Mouse (Mus musculus): ENCODE data around the gene Pgm2. TPM values are rescaled to one million over a fixed set of nuclear protein-coding genes. Genes with fewer than 3 reads are reported as not detected.

The Pgm2 gene
- total and polyA plus RNA-seq, 2 experiments from 2014 or later = 12.9 to 17.1 TPM

DNA sequence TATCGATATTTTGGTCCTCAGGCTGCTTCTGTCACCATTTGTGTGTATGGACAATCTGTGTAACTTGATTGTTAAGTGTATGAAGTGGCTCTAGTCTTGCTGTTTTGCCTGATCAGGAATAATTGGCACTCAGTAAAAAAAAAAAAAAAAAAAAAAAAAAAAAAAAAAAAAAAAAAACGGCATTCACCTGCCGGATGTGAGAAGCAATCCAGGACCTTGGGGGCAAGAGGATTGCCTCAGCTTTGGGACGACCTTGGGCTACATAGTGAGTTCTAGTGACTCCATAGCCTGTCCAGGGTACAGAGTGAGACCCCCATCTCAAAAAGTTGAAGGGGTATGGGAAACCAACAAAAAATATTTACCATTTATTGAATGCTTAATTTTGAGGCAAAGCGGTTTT lies 43.5 kb upstream of the Pgm2 start:
- Histone ChIP-seq H3K4me2 (ENCODE audit: low read depth) (no peak overlapping the region), H3K4me3 (ENCODE audit: low read depth, low read length) (no peak overlapping the region), H3K9ac (no peak overlapping the region), H3K4me1 (ENCODE audit: insufficient read depth) (peaks cover 4% of the 10 kb centered on the region; the same call in 1 of the 2 replicates), H3K27me3 (ENCODE audit: insufficient read depth, low read length) (no peaks in the 10 kb centered on the region), H3K9me3 (ENCODE audit: low read length) (no peaks in the 10 kb centered on the region), H3K36me3 (ENCODE audit: insufficient read depth) (no peaks in the 10 kb centered on the region), H3K27ac (ENCODE audit: low read depth, low read length) (no peak overlapping the region)
- 87% methylated on average over 5 of the region's 5 CpGs for WGBS
- TF ChIP-seq CTCF (IDR thresholded peaks at IDR 0.05; ENCODE audit: low read depth) = no peak
- no peak for DNase-seq
- ATAC-seq = no peak

DNA sequence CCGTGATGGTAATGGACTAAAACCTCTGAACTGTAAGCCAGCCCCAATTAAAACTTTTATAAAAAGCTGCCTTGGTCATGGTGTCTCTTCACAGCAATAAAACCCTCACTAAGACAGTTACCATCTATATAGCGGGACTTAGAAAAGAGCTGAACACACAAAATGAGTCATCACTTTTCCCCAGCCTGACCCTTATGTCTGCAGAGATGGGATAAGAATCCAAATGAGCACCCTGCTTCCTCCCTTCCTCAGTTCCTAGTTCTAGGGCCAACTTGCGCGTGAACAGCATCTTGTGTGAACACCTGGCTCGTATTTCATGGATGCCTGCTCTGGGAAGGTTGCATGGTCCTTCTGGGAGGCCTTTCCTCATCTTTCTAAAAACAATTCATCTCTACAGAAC lies 39.7 kb upstream of the Pgm2 start:
- no peak for TF ChIP-seq CTCF (IDR thresholded peaks at IDR 0.05; ENCODE audit: low read depth)
- H3K27ac ChIP-seq (ENCODE audit: low read depth, low read length) = no peak overlapping the region
- ATAC-seq (no peak), DNase-seq (no peak)
- H3K4me1 ChIP-seq (ENCODE audit: insufficient read depth) = no peaks in the 10 kb centered on the region
- no peaks in the 10 kb centered on the region for H3K9me3 ChIP-seq (ENCODE audit: low read length)
- no peak overlapping the region for H3K4me3 ChIP-seq (ENCODE audit: low read depth, low read length)
- H3K27me3 ChIP-seq (ENCODE audit: insufficient read depth, low read length) = no peaks in the 10 kb centered on the region
- no peak overlapping the region for H3K4me2 ChIP-seq (ENCODE audit: low read depth)
- H3K9ac ChIP-seq = no peak overlapping the region
- H3K36me3 ChIP-seq (ENCODE audit: insufficient read depth) = no peaks in the 10 kb centered on the region
- 89% methylated on average over 5 of the region's 5 CpGs for WGBS

- Histone ChIP-seq H3K9me3 (ENCODE audit: low read length) (no peaks in the 10 kb centered on the region), H3K27me3 (ENCODE audit: insufficient read depth, low read length) (no peaks in the 10 kb centered on the region), H3K4me2 (ENCODE audit: low read depth) (no peak overlapping the region), H3K4me3 (ENCODE audit: low read depth, low read length) (no peak overlapping the region), H3K27ac (ENCODE audit: low read depth, low read length) (no peak overlapping the region), H3K36me3 (ENCODE audit: insufficient read depth) (no peaks in the 10 kb centered on the region), H3K4me1 (ENCODE audit: insufficient read depth) (no peaks in the 10 kb centered on the region), H3K9ac (no peak overlapping the region)
- TF ChIP-seq CTCF (IDR thresholded peaks at IDR 0.05; ENCODE audit: low read depth) = no peak
- WGBS = 98% methylated on average over 6 of the region's 6 CpGs
- DNase-seq (no peak), ATAC-seq (no peak)
Measured at GRCm38 (mm10) chr5:64056210-64056609, 36.5 kb upstream of the Pgm2 start.

- 92% methylated on average over 8 of the region's 8 CpGs for WGBS
- DNase-seq (no peak), ATAC-seq (no peak)
- Histone ChIP-seq H3K9ac (no peak overlapping the region), H3K9me3 (ENCODE audit: low read length) (no peaks in the 10 kb centered on the region), H3K27ac (ENCODE audit: low read depth, low read length) (no peak overlapping the region), H3K27me3 (ENCODE audit: insufficient read depth, low read length) (no peaks in the 10 kb centered on the region), H3K36me3 (ENCODE audit: insufficient read depth) (no peaks in the 10 kb centered on the region), H3K4me3 (ENCODE audit: low read depth, low read length) (no peak overlapping the region), H3K4me2 (ENCODE audit: low read depth) (no peak overlapping the region), H3K4me1 (ENCODE audit: insufficient read depth) (no peaks in the 10 kb centered on the region)
- no peak for TF ChIP-seq CTCF (IDR thresholded peaks at IDR 0.05; ENCODE audit: low read depth)
Measured at GRCm38 (mm10) chr5:64060881-64061280, 31.9 kb upstream of the Pgm2 start.

GRCm38 (mm10) chr5:64061643-64062042 lies 31.1 kb upstream of the Pgm2 start:
- H3K4me2 ChIP-seq (ENCODE audit: low read depth) = peak overlapping the region; percentile 4; the same call in 1 of the 2 replicates
- no peak overlapping the region for H3K27ac ChIP-seq (ENCODE audit: low read depth, low read length)
- H3K4me3 ChIP-seq (ENCODE audit: low read depth, low read length) = no peak overlapping the region
- DNase-seq (no peak), ATAC-seq (no peak; the same call in 1 of the 2 replicates)
- TF ChIP-seq CTCF (IDR thresholded peaks at IDR 0.05; ENCODE audit: low read depth) = no peak
- H3K9me3 ChIP-seq (ENCODE audit: low read length) = no peaks in the 10 kb centered on the region
- H3K27me3 ChIP-seq (ENCODE audit: insufficient read depth, low read length) = no peaks in the 10 kb centered on the region
- no peaks in the 10 kb centered on the region for H3K4me1 ChIP-seq (ENCODE audit: insufficient read depth)
- H3K36me3 ChIP-seq (ENCODE audit: insufficient read depth) = no peaks in the 10 kb centered on the region
- H3K9ac ChIP-seq = no peak overlapping the region
- WGBS = 69% methylated on average over 7 of the region's 7 CpGs

DNA sequence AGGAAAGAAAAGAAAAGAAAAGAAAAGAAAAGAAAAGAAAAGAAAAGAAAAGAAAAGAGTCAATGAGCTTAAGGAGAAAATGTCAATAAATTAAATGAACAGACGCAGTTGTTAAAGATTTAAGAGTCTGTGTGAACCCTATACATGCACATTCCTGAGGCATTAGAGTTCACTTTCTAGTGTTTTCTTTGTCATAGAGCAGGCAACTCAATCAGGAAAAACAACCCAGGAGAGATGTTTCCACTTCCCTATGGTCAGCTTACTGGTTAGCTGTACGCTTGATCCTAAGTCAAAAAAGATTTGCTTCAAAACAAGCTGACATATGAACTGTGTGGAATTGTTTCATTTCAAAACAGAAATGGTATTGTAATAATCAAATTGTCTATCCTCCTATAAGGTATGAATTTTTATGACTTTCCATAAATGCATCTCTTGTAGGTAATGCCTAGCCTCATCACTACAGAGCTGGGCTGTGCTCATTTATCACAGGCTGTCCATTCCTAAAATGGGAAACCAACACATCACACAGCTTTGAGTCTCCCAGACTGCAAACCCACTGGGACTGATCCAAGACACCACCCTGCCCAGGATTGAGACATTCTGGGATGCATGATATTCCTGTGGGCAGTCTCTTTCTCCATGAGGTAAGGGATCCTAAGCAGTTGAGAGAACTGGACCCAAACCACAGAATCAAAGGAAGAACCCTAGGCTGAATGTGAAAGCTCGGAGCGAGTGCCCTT lies 29.7 kb upstream of the Pgm2 start:
- TF ChIP-seq CTCF (IDR thresholded peaks at IDR 0.05; ENCODE audit: low read depth) = no peak
- ATAC-seq (no peak), DNase-seq (no peak)
- WGBS = 84% methylated on average over 4 of the region's 4 CpGs
- no peak overlapping the region for H3K27ac ChIP-seq (ENCODE audit: low read depth, low read length)
- H3K4me1 ChIP-seq (ENCODE audit: insufficient read depth) = no peaks in the 10 kb centered on the region
- no peak overlapping the region for H3K9ac ChIP-seq
- H3K36me3 ChIP-seq (ENCODE audit: insufficient read depth) = no peaks in the 10 kb centered on the region
- no peak overlapping the region for H3K4me2 ChIP-seq (ENCODE audit: low read depth)
- H3K27me3 ChIP-seq (ENCODE audit: insufficient read depth, low read length) = no peaks in the 10 kb centered on the region
- H3K9me3 ChIP-seq (ENCODE audit: low read length) = no peaks in the 10 kb centered on the region
- no peak overlapping the region for H3K4me3 ChIP-seq (ENCODE audit: low read depth, low read length)

GRCm38 (mm10) chr5:64063622-64064355 lies 29.0 kb upstream of the Pgm2 start:
- Histone ChIP-seq H3K9me3 (ENCODE audit: low read length) (no peaks in the 10 kb centered on the region), H3K9ac (no peak overlapping the region), H3K4me3 (ENCODE audit: low read depth, low read length) (no peak overlapping the region), H3K27me3 (ENCODE audit: insufficient read depth, low read length) (no peaks in the 10 kb centered on the region), H3K36me3 (ENCODE audit: insufficient read depth) (no peaks in the 10 kb centered on the region), H3K4me1 (ENCODE audit: insufficient read depth) (no peaks in the 10 kb centered on the region), H3K27ac (ENCODE audit: low read depth, low read length) (no peak overlapping the region), H3K4me2 (ENCODE audit: low read depth) (no peak overlapping the region)
- no peak for TF ChIP-seq CTCF (IDR thresholded peaks at IDR 0.05; ENCODE audit: low read depth)
- DNase-seq (no peak), ATAC-seq (peak; percentile 40)
- 78% methylated on average over 11 of the region's 11 CpGs for WGBS
